Mouse (Mus musculus) limb, embryonic 12.5 days (tissue): ENCODE results near the gene Stx5a. TPM values are rescaled to one million over a fixed set of nuclear protein-coding genes. Genes with fewer than 3 reads are reported as not detected.
A peak's percentile ranks its signal among the peaks of the same experiment; 100 is the strongest.

Experiments
- ATAC-seq: fragments of 200-750 bp; cut with Nextera tagmentation; 2 replicates; pipeline ENCODE4 v1.8.0; 2017; ENCODE audit warnings: low read depth, moderate TSS enrichment; ENCODE audit not compliant: insufficient number of reproducible peaks, insufficient read depth, low FRiP score, low TSS enrichment
- H3K27ac ChIP-seq: fragments of 300-500 bp; sonication (generic); 2 replicates; pipeline ENCODE4 v1.5.1; 2016; ENCODE audit warnings: mild to moderate bottlenecking, moderate library complexity
- H3K27me3 ChIP-seq: fragments of 300-500 bp; sonication (generic); 2 replicates; pipeline ENCODE4 v1.6.1; 2016; ENCODE audit warnings: mild to moderate bottlenecking, moderate library complexity
- H3K36me3 ChIP-seq: fragments of 300-500 bp; sonication (generic); 2 replicates; pipeline ENCODE4 v1.6.1; 2016; ENCODE audit warnings: mild to moderate bottlenecking, moderate library complexity
- H3K4me1 ChIP-seq: fragments of 300-500 bp; sonication (generic); replicated peaks from 2 replicates; pipeline ENCODE4 v1.6.1; 2016
- H3K4me2 ChIP-seq: fragments of 300-500 bp; sonication (generic); 2 replicates; pipeline ENCODE4 v1.6.1; 2016; ENCODE audit warnings: mild to moderate bottlenecking, moderate library complexity
- H3K4me3 ChIP-seq: fragments of 300-500 bp; sonication (generic); replicated peaks from 2 replicates; pipeline ENCODE4 v1.5.1; 2016; ENCODE audit warnings: mild to moderate bottlenecking
- H3K9ac ChIP-seq: fragments of 300-500 bp; sonication (generic); replicated peaks from 2 replicates; pipeline ENCODE4 v1.6.1; 2016; ENCODE audit warnings: mild to moderate bottlenecking, moderate library complexity
- H3K9me3 ChIP-seq: fragments of 300-500 bp; sonication (generic); 2 replicates; pipeline ENCODE4 v1.6.1; 2016; ENCODE audit warnings: mild to moderate bottlenecking, moderate library complexity
- WGBS: fragments of 180-500 bp; shearing (Covaris S2); methylation state at CpG from one replicate; pipeline ENCODE4 v1.1.7; 2016; 5-methylcytosine and 5-hydroxymethylcytosine counted together
- polyA plus RNA-seq: library from polyadenylated mRNA; unstranded; fragments of >200 nt; fragmentation: Nextera tagmentation; extraction: Ambion mirVana; gene quantifications from 2 replicates; pipeline ENCODE4 v1.2.1, GENCODE M21; 2016

Stx5a gene
- 168 and 169 TPM in 2 replicates for polyA plus RNA-seq

DNA sequence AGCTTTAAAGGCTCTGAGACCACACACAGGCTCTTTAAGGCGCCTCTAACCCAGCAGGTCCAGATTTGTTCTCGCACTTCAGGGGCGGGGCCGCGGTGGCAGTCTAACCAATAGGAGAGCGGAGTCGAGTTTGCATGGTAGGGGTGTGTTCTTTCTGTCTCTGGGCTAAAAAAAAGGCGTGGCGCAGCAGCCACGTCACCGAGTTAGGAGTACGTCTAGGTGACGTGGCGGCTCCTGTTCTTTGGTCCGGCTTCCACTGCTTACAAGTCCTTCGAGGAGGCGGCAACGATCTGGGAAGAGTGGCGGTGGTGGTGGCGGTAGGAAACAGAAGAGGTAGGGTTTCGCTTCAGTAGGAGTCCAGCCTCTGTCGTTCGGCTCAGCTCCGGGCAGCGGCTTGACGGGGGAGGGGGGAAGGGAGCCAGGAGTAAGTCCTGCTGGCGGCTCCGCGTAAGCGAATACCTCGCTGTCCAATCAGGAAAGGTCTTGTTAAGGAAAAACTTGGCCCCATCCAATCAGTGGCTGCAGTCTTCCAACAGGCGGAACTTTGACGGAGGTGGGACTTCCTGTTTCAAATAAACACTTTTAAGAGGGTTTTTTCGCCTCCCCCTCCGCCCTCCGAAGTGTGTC lies at the start of gene Stx5a:
Gene Stx5a, plus strand, starts transcription at position 171 of the 627 bp plus-strand sequence.
- ATAC-seq, result peak; percentile 95
- under 1% methylated on average over 36 of the region's 36 CpGs for WGBS
- peaks cover 21% of the 10 kb centered on the region for H3K4me1 ChIP-seq
- H3K27ac ChIP-seq, result peak within 1 kb of the TSS; percentile 96
- H3K9ac ChIP-seq, result peak within 1 kb of the TSS; percentile 95
- peaks cover 70% of the 10 kb centered on the region for H3K36me3 ChIP-seq
- no peaks in the 10 kb centered on the region for H3K27me3 ChIP-seq
- peak within 1 kb of the TSS; percentile 95 for H3K4me3 ChIP-seq
- no peaks in the 10 kb centered on the region for H3K9me3 ChIP-seq
- peak within 1 kb of the TSS; percentile 98 for H3K4me2 ChIP-seq

DNA sequence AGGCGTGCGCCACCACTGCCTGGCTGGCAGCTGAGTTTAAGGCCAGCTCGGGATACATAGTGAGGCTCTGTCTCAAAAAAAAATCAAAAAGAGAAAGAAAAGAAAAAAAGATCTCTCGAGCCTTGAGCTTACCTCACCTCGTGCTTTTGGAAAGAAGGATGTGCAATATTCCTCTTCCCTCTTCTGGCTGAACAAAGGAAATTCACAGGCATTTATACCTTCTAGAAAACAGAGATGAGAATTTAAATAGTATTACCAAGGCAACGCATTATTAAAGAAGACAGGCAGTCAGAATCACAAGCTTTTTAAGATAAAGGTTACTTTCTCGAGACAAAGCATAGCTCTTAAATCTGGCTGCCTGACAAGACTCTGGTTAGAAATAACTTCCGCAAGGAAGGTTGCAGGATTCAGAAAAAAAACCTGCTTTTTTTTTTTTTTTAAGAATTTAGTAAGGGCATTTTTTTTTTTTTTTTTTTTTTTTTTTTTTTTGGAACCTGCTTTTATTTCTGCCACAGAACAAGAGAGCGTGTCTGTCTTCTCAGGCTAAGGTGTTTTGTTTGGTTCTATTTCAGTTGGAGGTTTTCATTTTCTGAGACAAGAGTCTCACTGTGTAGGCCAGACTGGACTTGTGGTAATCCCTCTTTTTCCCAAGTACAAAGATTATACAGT lies 49.2 kb upstream of the Stx5a start:
- Histone ChIP-seq H3K4me2 (no peak overlapping the region), H3K4me1 (no peaks in the 10 kb centered on the region), H3K27me3 (no peaks in the 10 kb centered on the region), H3K9me3 (no peaks in the 10 kb centered on the region), H3K4me3 (no peak overlapping the region), H3K27ac (no peak overlapping the region), H3K9ac (no peak overlapping the region), H3K36me3 (no peaks in the 10 kb centered on the region)
- no peak for ATAC-seq
- WGBS, result 72% methylated on average over 9 of the region's 9 CpGs

DNA sequence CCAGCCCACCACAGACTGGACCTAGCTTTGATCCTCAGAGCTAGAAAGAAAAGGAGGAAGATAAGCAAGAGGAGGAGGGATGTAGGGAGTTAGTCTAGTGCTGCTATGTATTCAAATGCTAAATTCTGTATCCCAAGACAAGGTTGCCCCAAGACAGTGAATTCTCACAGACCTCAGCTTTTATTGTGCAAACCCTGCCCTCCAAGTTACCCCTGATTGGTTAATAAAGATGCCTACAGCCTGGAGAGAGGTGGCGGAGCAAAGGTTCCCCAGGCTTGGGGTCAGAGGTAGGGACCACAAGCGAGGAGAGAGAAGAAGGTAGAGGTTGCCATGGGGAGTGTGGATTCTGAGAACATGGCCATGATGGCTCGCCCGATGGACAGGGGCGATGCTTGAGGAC lies 48.5 kb upstream of the Stx5a start:
- Histone ChIP-seq H3K27ac (no peak overlapping the region), H3K9ac (no peak overlapping the region), H3K9me3 (no peaks in the 10 kb centered on the region), H3K36me3 (no peaks in the 10 kb centered on the region), H3K4me1 (no peaks in the 10 kb centered on the region), H3K4me3 (no peak overlapping the region), H3K27me3 (no peaks in the 10 kb centered on the region), H3K4me2 (no peak overlapping the region)
- ATAC-seq, result no peak
- 59% methylated on average over 5 of the region's 5 CpGs for WGBS

GRCm38 (mm10) chr19:8695330-8695729 lies 45.9 kb upstream of the Stx5a start:
- Histone ChIP-seq H3K4me2 (no peak overlapping the region), H3K36me3 (no peaks in the 10 kb centered on the region), H3K27me3 (no peaks in the 10 kb centered on the region), H3K9me3 (no peaks in the 10 kb centered on the region), H3K27ac (no peak overlapping the region), H3K4me3 (no peak overlapping the region), H3K4me1 (no peaks in the 10 kb centered on the region), H3K9ac (no peak overlapping the region)
- no peak for ATAC-seq
- WGBS, result 57% methylated on average over 6 of the region's 6 CpGs

GRCm38 (mm10) chr19:8699652-8700051 lies 41.6 kb upstream of the Stx5a start:
- no peaks in the 10 kb centered on the region for H3K27me3 ChIP-seq
- H3K9ac ChIP-seq, result no peak overlapping the region
- H3K4me3 ChIP-seq, result no peak overlapping the region
- H3K4me2 ChIP-seq, result no peak overlapping the region
- H3K27ac ChIP-seq, result no peak overlapping the region
- 81% methylated on average over 9 of the region's 9 CpGs for WGBS
- no peaks in the 10 kb centered on the region for H3K9me3 ChIP-seq
- no peaks in the 10 kb centered on the region for H3K36me3 ChIP-seq
- H3K4me1 ChIP-seq, result no peaks in the 10 kb centered on the region
- no peak for ATAC-seq

DNA sequence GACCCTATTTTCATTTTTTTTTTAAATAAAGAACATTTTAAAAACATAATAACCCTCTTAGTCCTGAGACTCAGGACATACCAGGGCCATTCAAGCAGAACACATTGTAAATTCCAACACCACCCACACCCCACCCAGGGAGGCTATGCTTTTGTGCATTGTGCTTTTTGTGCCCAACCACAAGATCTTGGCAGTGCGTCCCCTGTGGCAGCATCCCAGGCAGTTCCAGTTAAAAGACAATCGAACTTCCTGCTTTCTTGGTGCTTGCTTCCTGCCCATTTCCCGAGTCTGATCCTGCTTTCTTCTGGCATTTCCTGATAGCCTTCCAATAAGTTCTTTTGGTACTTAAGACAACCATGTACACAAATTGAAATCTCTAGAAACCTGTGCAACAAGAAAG lies 38.8 kb upstream of the Stx5a start:
- H3K9me3 ChIP-seq, result no peaks in the 10 kb centered on the region
- H3K9ac ChIP-seq, result no peak overlapping the region
- H3K4me1 ChIP-seq, result no peaks in the 10 kb centered on the region
- no peak overlapping the region for H3K4me3 ChIP-seq
- H3K36me3 ChIP-seq, result peaks cover 13% of the 10 kb centered on the region
- no peaks in the 10 kb centered on the region for H3K27me3 ChIP-seq
- no peak overlapping the region for H3K27ac ChIP-seq
- WGBS, result 79% methylated on average over 3 of the region's 3 CpGs
- H3K4me2 ChIP-seq, result no peak overlapping the region
- ATAC-seq, result no peak

DNA sequence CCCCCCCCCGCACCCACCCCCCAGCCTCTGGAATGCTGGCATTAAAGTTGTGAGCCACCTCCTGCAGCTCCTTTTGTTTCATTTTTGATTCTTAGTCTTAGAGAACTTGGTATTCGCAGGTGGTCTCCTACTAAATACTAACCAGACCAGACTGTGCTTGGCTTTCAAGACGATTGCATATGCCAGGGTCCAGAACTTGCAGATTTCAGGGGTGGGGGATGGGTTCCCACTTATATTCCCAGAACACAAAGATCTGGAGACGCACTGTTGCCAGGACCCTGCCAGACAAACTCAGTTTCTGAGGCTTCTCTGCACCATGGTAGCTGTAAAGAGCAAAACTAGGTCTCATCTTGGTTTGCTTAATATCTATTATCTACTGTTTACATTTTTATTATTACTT lies 37.6 kb upstream of the Stx5a start:
- Histone ChIP-seq H3K4me3 (no peak overlapping the region), H3K27ac (no peak overlapping the region), H3K9ac (no peak overlapping the region), H3K36me3 (peaks cover 24% of the 10 kb centered on the region), H3K4me1 (no peaks in the 10 kb centered on the region), H3K4me2 (no peak overlapping the region), H3K9me3 (no peaks in the 10 kb centered on the region), H3K27me3 (no peaks in the 10 kb centered on the region)
- WGBS, result 62% methylated on average over 3 of the region's 4 CpGs
- ATAC-seq, result no peak

GRCm38 (mm10) chr19:8705026-8705708 lies 36.0 kb upstream of the Stx5a start:
- Histone ChIP-seq H3K4me3 (no peak overlapping the region), H3K4me2 (no peak overlapping the region), H3K4me1 (no peaks in the 10 kb centered on the region), H3K27ac (0 out of 2 replicates have a peak overlapping the region, but pooled peaks have one; percentile 41), H3K9ac (no peak overlapping the region), H3K9me3 (no peaks in the 10 kb centered on the region), H3K36me3 (peaks cover 40% of the 10 kb centered on the region), H3K27me3 (no peaks in the 10 kb centered on the region)
- WGBS, result 75% methylated on average over 6 of the region's 6 CpGs
- ATAC-seq, result no peak

DNA sequence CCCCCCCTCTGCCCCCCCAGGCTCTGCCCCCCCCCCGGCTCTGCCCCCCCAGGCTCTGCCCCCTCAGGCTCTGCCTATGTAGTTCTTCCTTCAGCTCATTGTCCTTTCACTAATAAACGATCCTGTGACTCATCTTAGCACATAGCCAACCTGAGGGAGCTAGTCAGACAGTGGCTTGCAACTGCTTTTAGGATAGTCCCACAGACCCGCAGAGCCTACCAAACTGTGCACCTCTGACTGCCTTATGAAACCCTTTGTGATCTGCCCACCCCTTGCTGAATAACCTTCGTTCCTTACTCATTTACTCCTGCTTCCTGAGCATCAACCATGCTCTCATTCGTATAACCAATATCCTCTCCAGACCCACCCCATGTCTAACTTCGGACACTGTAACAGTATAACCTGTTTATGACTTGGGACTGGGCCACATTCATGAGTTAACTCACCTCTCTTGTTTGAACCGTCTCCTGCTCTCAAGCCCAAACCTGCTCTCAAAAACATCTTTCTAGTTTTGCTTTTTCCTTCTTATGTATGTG lies 35.0 kb upstream of the Stx5a start:
- no peaks in the 10 kb centered on the region for H3K9me3 ChIP-seq
- H3K27me3 ChIP-seq, result no peaks in the 10 kb centered on the region
- ATAC-seq, result no peak
- no peak overlapping the region for H3K4me3 ChIP-seq
- no peak overlapping the region for H3K9ac ChIP-seq
- no peak overlapping the region for H3K4me2 ChIP-seq
- peaks cover 51% of the 10 kb centered on the region for H3K36me3 ChIP-seq
- peaks cover 4% of the 10 kb centered on the region; the same call in 1 of the 2 replicates for H3K4me1 ChIP-seq
- 87% methylated on average over 6 of the region's 7 CpGs for WGBS
- no peak overlapping the region for H3K27ac ChIP-seq

- Histone ChIP-seq H3K36me3 (peaks cover 57% of the 10 kb centered on the region), H3K27me3 (no peaks in the 10 kb centered on the region), H3K4me2 (no peak overlapping the region), H3K9ac (no peak overlapping the region), H3K4me3 (no peak overlapping the region), H3K27ac (no peak overlapping the region), H3K4me1 (peaks cover 10% of the 10 kb centered on the region), H3K9me3 (no peaks in the 10 kb centered on the region)
- 96% methylated on average over 7 of the region's 7 CpGs for WGBS
- no peak for ATAC-seq
These were observed 34.3 kb upstream of the Stx5a start for GRCm38 (mm10) chr19:8706930-8707329.

DNA sequence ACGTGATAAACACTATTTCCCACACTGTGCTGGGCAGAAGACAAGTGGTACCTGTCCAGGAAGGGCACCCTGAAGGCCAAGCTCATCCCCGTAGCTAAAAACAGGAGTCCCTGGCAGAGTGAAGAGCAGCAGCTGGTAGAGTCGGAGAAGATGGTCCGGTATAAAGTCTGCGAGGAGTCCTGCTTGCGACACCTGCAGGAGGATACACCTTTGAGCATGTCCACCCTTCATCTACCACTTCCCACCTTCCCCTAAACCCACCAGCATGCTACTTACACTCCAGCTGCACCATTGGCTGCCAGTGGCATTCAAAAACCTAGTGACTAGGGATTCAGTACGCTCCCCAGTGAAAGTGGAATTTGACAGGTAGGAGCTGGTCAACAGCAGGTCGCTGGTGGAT lies 32.3 kb upstream of the Stx5a start:
- H3K27ac ChIP-seq, result no peak overlapping the region
- peaks cover 60% of the 10 kb centered on the region for H3K36me3 ChIP-seq
- peaks cover 17% of the 10 kb centered on the region for H3K4me1 ChIP-seq
- no peak overlapping the region for H3K4me2 ChIP-seq
- H3K27me3 ChIP-seq, result no peaks in the 10 kb centered on the region
- ATAC-seq, result no peak
- H3K9me3 ChIP-seq, result no peaks in the 10 kb centered on the region
- H3K9ac ChIP-seq, result no peak overlapping the region
- no peak overlapping the region for H3K4me3 ChIP-seq
- 93% methylated on average over 8 of the region's 8 CpGs for WGBS
